Mouse (Mus musculus) MEL (cell line): ENCODE results near the gene Tmem106c. TPM values are rescaled to one million over a fixed set of nuclear protein-coding genes. Genes with fewer than 3 reads are reported as not detected.

Experiments
- DNase-seq: peaks from one replicate; pipeline ENCODE4 v3.0.0; 2011; ENCODE audit warnings: low read depth, low spot score
- H3K27ac ChIP-seq: 2 replicates; pipeline ENCODE4 v1.5.1; 2012; ENCODE audit warnings: low read depth, mild to moderate bottlenecking, control low read depth, low read length, moderate library complexity; ENCODE audit not compliant: control insufficient read depth
- H3K27me3 ChIP-seq, 2 experiments: fragments of 150-350 bp in 1 of 2; sonication (generic) in 1 of 2; 2 replicates each; pipeline ENCODE4 v1.6.1; 2012; ENCODE audit warnings: low read length in 2 of 2, mild to moderate bottlenecking in 2 of 2, improper control_type of control experiment in 1 of 2, moderate library complexity in 1 of 2; ENCODE audit not compliant: insufficient read depth in 2 of 2, control insufficient read depth in 1 of 2
- H3K36me3 ChIP-seq, 2 experiments: 2 replicates each; pipeline ENCODE4 v1.6.1; 2012 to 2014; ENCODE audit warnings: low read length in 2 of 2, improper control_type of control experiment in 1 of 2, inconsistent platforms in 1 of 2, mild to moderate bottlenecking in 1 of 2; ENCODE audit not compliant: insufficient read depth in 2 of 2, control insufficient read depth in 1 of 2
- H3K4me1 ChIP-seq, 2 experiments: fragments of 150-350 bp in 1 of 2; sonication (generic) in 1 of 2; 2 replicates each; pipeline ENCODE4 v1.6.1; 2012; ENCODE audit warnings: low read length in 2 of 2, improper control_type of control experiment in 1 of 2, mild to moderate bottlenecking in 1 of 2; ENCODE audit not compliant: insufficient read depth in 2 of 2, control insufficient read depth in 1 of 2
- H3K4me3 ChIP-seq, 2 experiments: fragments of 150-350 bp in 1 of 2; sonication (generic) in 1 of 2; 2 replicates each; pipeline ENCODE4 v1.5.1; 2012; ENCODE audit warnings: low read depth in 2 of 2, low read length in 2 of 2, mild to moderate bottlenecking in 2 of 2, moderate library complexity in 2 of 2, control low read depth in 1 of 2, improper control_type of control experiment in 1 of 2; ENCODE audit not compliant: control insufficient read depth in 1 of 2, insufficient read depth in 1 of 2
- H3K79me2 ChIP-seq: 2 replicates; pipeline ENCODE4 v1.6.1; 2012; ENCODE audit warnings: mild to moderate bottlenecking, low read length, moderate library complexity; ENCODE audit not compliant: control insufficient read depth, poor library complexity, insufficient read depth
- H3K9ac ChIP-seq: 2 replicates; pipeline ENCODE4 v1.6.1; 2012; ENCODE audit warnings: low read depth, mild to moderate bottlenecking, control low read depth, low read length, moderate library complexity; ENCODE audit not compliant: control insufficient read depth, poor library complexity, severe bottlenecking
- H3K9me3 ChIP-seq: fragments of 150-350 bp; sonication (generic); replicated peaks from 2 replicates; pipeline ENCODE4 v1.6.1; 2012; ENCODE audit warnings: mild to moderate bottlenecking, low read length, improper control_type of control experiment, moderate library complexity; ENCODE audit not compliant: insufficient read depth
- BHLHE40 ChIP-seq: IDR thresholded peaks from 2 replicates; pipeline ENCODE4 v1.6.1; 2012; ENCODE audit warnings: low read depth, mild to moderate bottlenecking, inconsistent platforms, low read length, improper control_type of control experiment, borderline replicate concordance
- CHD1 ChIP-seq: IDR thresholded peaks from 2 replicates; pipeline ENCODE4 v1.6.1; 2012; ENCODE audit warnings: low read depth, mild to moderate bottlenecking, inconsistent platforms, low read length, improper control_type of control experiment
- CHD2 ChIP-seq: IDR thresholded peaks from 2 replicates; pipeline ENCODE4 v1.6.1; 2011; ENCODE audit warnings: low read length, improper control_type of control experiment
- CTCF ChIP-seq, 3 experiments: IDR thresholded peaks in 2 of 3; conservative IDR thresholded peaks in 1 of 3; 2 replicates each; pipeline ENCODE4 v1.5.1; 2011 to 2012; ENCODE audit warnings: low read length in 3 of 3, low read depth in 2 of 3, mild to moderate bottlenecking in 2 of 3, improper control_type of control experiment in 1 of 3, inconsistent platforms in 1 of 3, mixed read lengths in 1 of 3, moderate library complexity in 1 of 3; ENCODE audit not compliant: control insufficient read depth in 1 of 3, insufficient read depth in 1 of 3, poor library complexity in 1 of 3, severe bottlenecking in 1 of 3
- E2F4 ChIP-seq: IDR thresholded peaks from 2 replicates; pipeline ENCODE4 v1.6.1; 2011; ENCODE audit warnings: low read depth, low read length, improper control_type of control experiment, borderline replicate concordance
- ELF1 ChIP-seq: IDR thresholded peaks from 2 replicates; pipeline ENCODE4 v1.6.1; 2014; ENCODE audit warnings: low read depth, mild to moderate bottlenecking, inconsistent platforms, low read length, improper control_type of control experiment, moderate library complexity
- GATA1 ChIP-seq: IDR thresholded peaks from 2 replicates; pipeline ENCODE4 v1.6.1; 2011; ENCODE audit warnings: low read depth, low read length, improper control_type of control experiment
- HCFC1 ChIP-seq: IDR thresholded peaks from 2 replicates; pipeline ENCODE4 v1.6.1; 2012; ENCODE audit warnings: low read depth, mild to moderate bottlenecking, inconsistent platforms, low read length, improper control_type of control experiment, moderate library complexity
- JUND ChIP-seq: IDR thresholded peaks from 2 replicates; pipeline ENCODE4 v1.6.1; 2011; ENCODE audit warnings: low read depth, mild to moderate bottlenecking, improper control_type of control experiment, low read length
- MAFK ChIP-seq: IDR thresholded peaks from 2 replicates; pipeline ENCODE4 v1.6.1; 2011; ENCODE audit warnings: low read depth, mild to moderate bottlenecking, low read length, improper control_type of control experiment, borderline replicate concordance
- MAX ChIP-seq: IDR thresholded peaks from 2 replicates; pipeline ENCODE4 v1.6.1; 2011; ENCODE audit warnings: low read length, improper control_type of control experiment
- MAZ ChIP-seq: IDR thresholded peaks from 2 replicates; pipeline ENCODE4 v1.6.1; 2012; ENCODE audit warnings: low read depth, mild to moderate bottlenecking, inconsistent platforms, low read length, improper control_type of control experiment
- NRF1 ChIP-seq: IDR thresholded peaks from 2 replicates; pipeline ENCODE4 v1.6.1; 2014; ENCODE audit warnings: low read depth, mild to moderate bottlenecking, inconsistent platforms, low read length, improper control_type of control experiment, moderate library complexity; ENCODE audit not compliant: poor library complexity, insufficient read depth, severe bottlenecking
- POLR2A ChIP-seq, 2 experiments: IDR thresholded peaks; 2 replicates each; pipeline ENCODE4 v1.6.1; 2011 to 2012; ENCODE audit warnings: low read length in 2 of 2, mild to moderate bottlenecking in 2 of 2, control low read depth in 1 of 2, improper control_type of control experiment in 1 of 2, low read depth in 1 of 2, moderate library complexity in 1 of 2; ENCODE audit not compliant: control insufficient read depth in 1 of 2, insufficient read depth in 1 of 2, poor library complexity in 1 of 2
- RCOR1 ChIP-seq: IDR thresholded peaks from 2 replicates; pipeline ENCODE4 v1.6.1; 2012; ENCODE audit warnings: low read depth, mild to moderate bottlenecking, inconsistent platforms, low read length, improper control_type of control experiment
- SIN3A ChIP-seq: IDR thresholded peaks from 2 replicates; pipeline ENCODE4 v1.6.1; 2012; ENCODE audit warnings: low read length, improper control_type of control experiment, inconsistent platforms
- TAL1 ChIP-seq: IDR thresholded peaks from 2 replicates; pipeline ENCODE4 v1.6.1; 2012; ENCODE audit warnings: mild to moderate bottlenecking, inconsistent platforms, low read length, moderate library complexity, mixed read lengths
- UBTF ChIP-seq: IDR thresholded peaks from 2 replicates; pipeline ENCODE4 v1.6.1; 2012; ENCODE audit warnings: low read depth, mild to moderate bottlenecking, inconsistent platforms, low read length, improper control_type of control experiment, moderate library complexity, borderline replicate concordance; ENCODE audit not compliant: insufficient read depth
- USF1 ChIP-seq: IDR thresholded peaks from 2 replicates; pipeline ENCODE4 v1.6.1; 2014; ENCODE audit warnings: low read depth, mild to moderate bottlenecking, inconsistent platforms, low read length, improper control_type of control experiment, moderate library complexity
- ZC3H11A ChIP-seq: IDR thresholded peaks from 2 replicates; pipeline ENCODE4 v1.6.1; 2012; ENCODE audit warnings: low read depth, mild to moderate bottlenecking, inconsistent platforms, low read length, improper control_type of control experiment
- ZMIZ1 ChIP-seq: IDR thresholded peaks from 2 replicates; pipeline ENCODE4 v1.6.1; 2012; ENCODE audit warnings: low read depth, mild to moderate bottlenecking, inconsistent platforms, low read length, improper control_type of control experiment, moderate library complexity
- polyA plus RNA-seq, 2 experiments: library from polyadenylated mRNA; stranded (reverse) in 1 of 2; unstranded in 1 of 2; fragments of >175 nt in 1 of 2; fragments of >200 nt in 1 of 2; gene quantifications; 2 replicates each; pipeline versions ENCODE4 v1.2.1 to v1.2.4; 2012; ENCODE audit warnings: low replicate concordance in 2 of 2, low read depth in 1 of 2; ENCODE audit not compliant: insufficient read length in 2 of 2, insufficient read depth in 1 of 2, missing spikeins in 1 of 2
- total RNA-seq: library from RNA; depleted of rRNA; stranded (reverse); fragments of 300-350 nt; gene quantifications from 2 replicates; pipeline ENCODE4 v1.2.3, GENCODE M21; 2012

Tmem106c gene
- total and polyA plus RNA-seq, 3 experiments: 54.3 to 121 TPM; not detected in 1

DNA sequence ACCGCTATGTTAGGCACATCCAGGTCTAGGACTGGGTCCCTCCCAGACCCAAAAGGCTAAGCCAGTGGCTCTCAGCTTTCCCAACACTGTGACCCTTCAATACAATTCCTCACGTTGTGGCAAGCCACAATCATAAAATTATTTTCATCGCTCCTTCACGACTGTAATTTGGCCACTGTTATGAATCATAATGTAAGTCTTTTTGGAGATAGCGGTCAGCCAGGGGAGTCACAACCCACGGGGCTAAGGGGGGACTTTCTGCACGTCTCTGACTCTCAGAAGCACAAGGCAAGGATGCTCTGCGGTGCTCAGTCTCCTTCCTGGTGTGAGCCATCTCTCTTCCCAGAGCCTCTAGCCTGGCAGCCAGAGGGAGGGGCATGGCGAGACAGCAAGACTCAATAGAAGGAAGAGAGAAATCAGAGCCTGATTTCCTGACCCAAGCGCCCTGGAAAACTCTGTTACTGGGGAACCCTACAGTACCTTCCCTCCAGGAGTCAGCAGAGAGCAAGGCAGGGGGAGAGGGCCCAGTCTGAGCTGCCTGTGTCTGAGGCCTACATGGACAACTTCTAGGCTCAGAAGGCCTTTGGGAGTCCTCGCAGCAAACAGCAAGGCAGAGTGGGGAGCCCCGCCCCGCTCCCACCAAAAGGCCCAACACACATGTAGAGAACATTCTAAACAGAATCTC lies 28.2 kb downstream of the Tmem106c start:
- H3K27ac ChIP-seq: no peak overlapping the region
- H3K4me1 ChIP-seq: peaks cover 0 to 3% of the 10 kb centered on the region in 2 experiments; a peak in 1 of 4 replicates
- no peak overlapping the region for H3K4me3 ChIP-seq
- H3K79me2 ChIP-seq: no peaks in the 10 kb centered on the region
- no peaks in the 10 kb centered on the region for H3K9me3 ChIP-seq
- H3K27me3 ChIP-seq: peaks cover 0 to 1% of the 10 kb centered on the region in 2 experiments; a peak in 1 of 4 replicates
- no peak for DNase-seq
- no peaks in the 10 kb centered on the region for H3K36me3 ChIP-seq
- peak overlapping the region; percentile 5; the same call in 1 of the 2 replicates for H3K9ac ChIP-seq
- TF ChIP-seq RCOR1 (no peak), ZMIZ1 (no peak), MAX (no peak), UBTF (no peak), GATA1 (no peak), HCFC1 (no peak), TAL1 (no peak), E2F4 (no peak), CTCF (IDR thresholded peaks at IDR 0.05 in 2 of 3, conservative IDR thresholded peaks at IDR 0.05 in 1 of 3; ENCODE audit: control insufficient read depth in 1 of 3, insufficient read depth in 1 of 3, low read depth in 2 of 3, low read length in 3 of 3, poor library complexity in 1 of 3, severe bottlenecking in 1 of 3) (no peak; a peak in 1 of 6 replicates)
- TF ChIP-seq, all 39 proteins: peak for 0

DNA sequence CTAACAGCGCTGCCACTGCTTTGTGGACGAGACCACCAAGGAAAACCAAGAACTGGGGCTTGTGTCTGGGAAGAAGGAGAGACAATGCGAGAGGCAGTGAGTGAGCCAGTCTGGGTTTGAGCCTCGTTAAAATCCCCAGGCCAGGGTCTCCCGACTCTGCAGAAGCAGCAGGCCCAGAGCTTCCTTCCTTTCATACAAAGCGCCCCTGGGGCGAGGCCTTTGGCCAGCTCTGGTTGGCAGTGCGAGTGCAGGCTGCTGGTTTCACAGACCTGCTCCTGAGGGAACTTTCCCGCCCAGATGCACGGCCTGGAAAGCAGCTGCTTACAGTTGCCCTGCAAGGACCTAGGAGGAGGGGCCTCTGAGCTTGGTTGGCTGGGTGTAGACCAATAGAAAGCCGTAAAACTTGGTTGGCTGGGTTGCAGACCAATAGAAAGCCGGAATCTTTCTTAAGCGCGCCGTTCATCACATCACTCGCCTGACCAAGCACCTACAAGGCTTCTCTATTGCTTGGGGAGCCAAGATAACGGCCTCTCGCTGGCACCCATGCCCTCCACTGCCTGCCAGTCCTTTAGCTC lies 28.8 kb downstream of the Tmem106c start:
- Histone ChIP-seq H3K9me3 (no peaks in the 10 kb centered on the region), H3K9ac (peak overlapping the region; percentile 5; the same call in 1 of the 2 replicates), H3K27ac (no peak overlapping the region), H3K36me3 (no peaks in the 10 kb centered on the region), H3K79me2 (no peaks in the 10 kb centered on the region), H3K4me3 (no peak overlapping the region), H3K27me3 (peaks cover 0 to 1% of the 10 kb centered on the region in 2 experiments; a peak in 1 of 4 replicates), H3K4me1 (peaks cover 0 to 3% of the 10 kb centered on the region in 2 experiments; a peak in 1 of 4 replicates)
- TF ChIP-seq POLR2A (IDR thresholded peaks at IDR 0.05; ENCODE audit: control insufficient read depth in 1 of 2, insufficient read depth in 1 of 2, low read depth in 1 of 2, low read length in 2 of 2, poor library complexity in 1 of 2): 0 out of 4 replicates have a peak, but pooled peaks of 1 of the 2 experiments have one; percentile 21
- no peak for TF ChIP-seq E2F4
- DNase-seq: peak; percentile 62

DNA sequence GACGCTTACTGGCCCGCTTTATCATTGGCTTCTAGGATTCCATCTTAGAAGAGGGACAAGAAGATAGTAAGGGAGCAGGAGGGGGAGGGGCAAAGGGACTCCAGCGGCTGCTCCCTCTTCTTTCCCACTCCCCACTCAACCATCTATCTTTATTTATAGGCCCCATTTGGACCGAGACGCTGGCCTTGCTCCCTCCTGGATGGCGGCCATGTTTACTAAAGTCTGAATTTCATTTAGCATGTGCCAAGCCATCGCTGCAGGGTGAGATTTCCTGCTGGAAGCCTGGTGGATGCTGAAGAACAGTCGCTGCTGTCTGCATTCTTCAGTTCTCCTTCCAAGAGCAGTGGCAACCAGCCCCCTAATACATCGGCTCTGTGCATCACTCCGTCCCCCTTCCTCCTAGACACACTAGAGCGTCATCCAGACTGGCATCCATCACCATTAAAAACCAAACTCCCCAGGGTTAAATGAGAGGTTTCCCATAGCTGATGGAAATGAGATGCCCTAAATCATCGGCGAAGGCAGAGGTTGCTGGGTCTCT lies 32.8 kb downstream of the Tmem106c start:
- no peaks in the 10 kb centered on the region for H3K79me2 ChIP-seq
- no peaks in the 10 kb centered on the region for H3K27me3 ChIP-seq
- TF ChIP-seq NRF1: no peak
- no peak for TF ChIP-seq SIN3A
- TF ChIP-seq BHLHE40: no peak
- TF ChIP-seq ZC3H11A: no peak
- no peak for TF ChIP-seq CHD1
- TF ChIP-seq CHD2: no peak
- no peak for TF ChIP-seq ELF1
- no peak for TF ChIP-seq JUND
- no peak for TF ChIP-seq MAFK
- TF ChIP-seq MAZ: no peak
- TF ChIP-seq USF1: no peak
- no peak for TF ChIP-seq HCFC1
- no peak for DNase-seq
- H3K4me1 ChIP-seq: peaks cover 0 to 3% of the 10 kb centered on the region in 2 experiments; a peak in 1 of 4 replicates
- no peaks in the 10 kb centered on the region for H3K9me3 ChIP-seq
- H3K9ac ChIP-seq: no peak overlapping the region
- H3K4me3 ChIP-seq: no peak overlapping the region
- no peaks in the 10 kb centered on the region for H3K36me3 ChIP-seq
- H3K27ac ChIP-seq: no peak overlapping the region
